Mouse (Mus musculus) thymus, postnatal 36 days (tissue): Measurements from ENCODE around the gene Ccna2.

Source experiments
- DNase-seq, 2 experiments: peaks; one replicate each; pipeline ENCODE4 v3.0.0; 2022; ENCODE audit warnings: mixed read lengths in 2 of 2

Ccna2 gene

GRCm38 (mm10) chr3:36532738-36533137 lies 39.2 kb downstream of the Ccna2 start:
- DNase-seq, result no peak

DNA sequence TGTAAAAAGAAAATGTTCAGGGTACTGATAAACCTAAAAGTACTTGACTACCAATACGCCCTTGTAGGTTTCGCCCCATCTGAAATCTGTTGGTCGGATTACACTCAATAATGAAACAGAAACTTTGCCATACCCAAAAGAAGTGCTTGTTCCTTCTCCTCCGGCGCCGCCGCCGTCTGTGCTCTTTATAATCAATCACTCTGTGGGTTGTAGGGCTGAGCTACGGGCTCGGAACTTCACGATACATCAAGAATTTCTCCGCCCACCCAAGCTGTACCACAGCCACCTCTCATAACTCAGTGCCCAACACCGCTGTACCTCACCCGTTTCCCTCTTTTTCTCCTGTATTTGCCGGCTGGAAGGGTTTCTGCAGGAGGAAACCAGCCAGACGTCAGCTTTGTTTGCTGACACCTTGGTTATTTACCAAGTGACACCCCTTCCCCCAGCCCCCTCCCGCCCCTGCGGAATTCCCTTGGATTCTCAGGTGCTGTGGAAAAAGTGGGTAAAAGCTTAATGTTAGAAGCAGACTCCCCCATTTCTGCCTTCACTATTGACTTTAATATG lies 39.9 kb downstream of the Ccna2 start:
- no peak for DNase-seq

GRCm38 (mm10) chr3:36531242-36531641 lies 40.7 kb downstream of the Ccna2 start:
- DNase-seq, result no peak

DNA sequence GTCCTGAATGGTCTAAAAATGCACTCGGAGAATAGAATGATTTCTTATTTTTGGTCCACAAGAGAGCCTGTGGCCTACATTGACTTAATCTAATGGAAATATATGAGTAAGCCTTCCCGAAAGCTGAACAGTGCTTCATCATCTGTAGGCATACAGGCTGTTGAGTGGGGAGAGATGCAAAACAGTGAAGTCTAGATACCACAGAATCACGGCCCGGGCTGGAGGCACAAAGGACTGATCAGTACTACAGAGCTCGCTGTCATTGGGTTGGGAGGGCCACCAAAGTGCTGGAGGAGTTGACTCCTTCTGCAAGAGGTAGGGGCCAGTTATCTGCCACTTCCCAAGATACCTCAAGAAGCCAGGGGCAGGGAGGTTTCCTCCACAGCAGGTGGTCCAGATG lies 41.2 kb downstream of the Ccna2 start:
- DNase-seq, result no peak

DNA sequence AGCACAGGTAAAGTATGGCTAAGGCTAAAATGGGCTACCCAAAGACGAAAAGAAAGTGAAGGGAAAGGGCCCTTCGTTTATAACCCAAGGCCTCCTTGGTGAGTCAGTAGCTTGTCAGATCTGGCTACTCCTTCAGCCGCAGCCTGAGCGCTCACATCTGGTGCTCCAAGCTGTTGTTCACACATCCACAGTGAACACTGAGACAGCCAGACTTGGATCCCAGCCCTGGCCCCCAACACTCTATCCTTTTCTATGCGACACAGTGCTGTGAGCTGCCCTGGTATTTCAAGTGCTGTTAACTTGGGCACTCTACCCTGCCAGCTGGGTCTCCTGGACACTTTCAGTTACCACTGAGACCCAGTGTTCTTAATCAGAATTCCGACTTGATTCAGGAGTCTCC lies 41.6 kb downstream of the Ccna2 start:
- DNase-seq, result no peak

- no peak for DNase-seq
These were observed 47.5 kb downstream of the Ccna2 start for GRCm38 (mm10) chr3:36524466-36524865.

DNA sequence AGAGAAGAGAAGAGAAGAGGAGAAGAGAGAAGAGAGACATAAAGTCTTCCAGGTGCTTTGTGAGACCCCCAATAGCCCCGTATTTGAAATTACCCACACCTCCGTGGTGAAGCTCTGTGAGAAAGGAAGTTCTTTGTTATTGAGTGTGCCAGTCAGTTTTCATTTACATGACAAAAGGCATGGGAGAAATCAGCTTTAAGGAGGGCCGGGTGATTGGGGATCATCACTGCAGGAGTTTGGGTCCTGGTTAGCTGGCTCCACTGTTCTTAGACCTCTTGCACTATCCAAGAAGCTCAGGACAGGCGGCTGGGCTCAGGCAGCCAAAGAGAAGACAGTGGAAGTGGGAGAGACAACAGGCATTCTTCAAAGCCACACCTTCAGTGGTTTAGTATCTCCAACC lies 49.8 kb downstream of the Ccna2 start:
- DNase-seq, result no peak

- no peak for DNase-seq
These were observed 50.6 kb downstream of the Ccna2 start, which contains the start of gene Gm11549 for GRCm38 (mm10) chr3:36521073-36522060. Gm11549 (minus strand) TSS chr3:36521813.

DNA sequence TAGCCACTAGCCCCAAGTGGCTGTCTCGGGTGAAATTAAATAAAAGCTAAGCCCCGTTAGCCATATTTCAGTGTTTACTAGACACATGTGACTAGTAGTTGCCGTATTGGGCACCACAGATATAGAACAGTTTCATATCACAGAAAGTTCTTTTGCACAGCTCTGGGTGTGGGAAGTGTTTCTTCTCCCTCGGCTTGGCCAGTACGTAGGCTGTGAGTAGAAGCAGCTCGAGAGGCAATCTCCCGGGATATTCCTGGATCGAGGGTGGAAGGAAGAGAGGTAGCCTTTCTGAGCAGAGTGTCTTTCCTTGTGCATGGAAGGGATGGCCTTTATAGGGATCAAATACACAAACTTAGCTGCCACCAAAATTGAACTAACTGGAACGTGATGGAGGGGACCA lies 55.8 kb downstream of the Ccna2 start:
- no peak for DNase-seq
